Mouse (Mus musculus) G1E (cell line): ENCODE measurements at regions not wholly inside any gene's neighbourhood (a gene's known extent, or its start where the extent isn't known, plus 50 kb on each side); places are given as distances from the start of the nearest gene placed in this dataset.

ENCODE experiments used
- CTCF ChIP-seq: IDR thresholded peaks from 2 replicates; pipeline ENCODE4 v1.5.1; 2012; ENCODE audit warnings: low read depth, low read length, inconsistent platforms, mixed read lengths
- GATA1 ChIP-seq: IDR thresholded peaks from 2 replicates; pipeline ENCODE4 v1.6.1; 2012; ENCODE audit warnings: borderline replicate concordance, low read length, inconsistent platforms, mixed read lengths
- GATA2 ChIP-seq: IDR thresholded peaks from 2 replicates; pipeline ENCODE4 v1.6.1; 2012; ENCODE audit warnings: low read depth, low read length, inconsistent platforms, borderline replicate concordance
- POLR2AphosphoS5 ChIP-seq: IDR thresholded peaks from 2 replicates; pipeline ENCODE4 v1.6.1; 2012; ENCODE audit warnings: low read depth, low read length, inconsistent platforms; ENCODE audit not compliant: insufficient replicate concordance
- TAL1 ChIP-seq: conservative IDR thresholded peaks from 2 replicates; pipeline ENCODE4 v1.6.1; 2012; ENCODE audit warnings: low read depth, low read length, inconsistent platforms, mixed read lengths

GRCm38 (mm10) chr2:72641228-72641627 lies 165.3 kb downstream of the Cdca7 start:
- no peak for TF ChIP-seq CTCF
- TF ChIP-seq TAL1 = no peak
- TF ChIP-seq GATA1 = no peak
- TF ChIP-seq POLR2AphosphoS5 = no peak
- TF ChIP-seq GATA2 = no peak
